Mouse (Mus musculus) kidney, adult 2 months (tissue): Measurements from ENCODE around the gene Ankrd28.

Experiments used
- CTCF ChIP-seq: fragments of 200-500 bp; conservative IDR thresholded peaks from 2 replicates; pipeline ENCODE4 v1.5.1; 2011; ENCODE audit warnings: low read depth, mild to moderate bottlenecking, control low read depth, low read length, moderate library complexity, mixed read lengths; ENCODE audit not compliant: insufficient read depth, insufficient read length
- POLR2A ChIP-seq: fragments of 200-500 bp; IDR thresholded peaks from one replicate; pipeline ENCODE4 v1.6.1; 2011; ENCODE audit warnings: low read depth, low read length, control low read depth

DNA sequence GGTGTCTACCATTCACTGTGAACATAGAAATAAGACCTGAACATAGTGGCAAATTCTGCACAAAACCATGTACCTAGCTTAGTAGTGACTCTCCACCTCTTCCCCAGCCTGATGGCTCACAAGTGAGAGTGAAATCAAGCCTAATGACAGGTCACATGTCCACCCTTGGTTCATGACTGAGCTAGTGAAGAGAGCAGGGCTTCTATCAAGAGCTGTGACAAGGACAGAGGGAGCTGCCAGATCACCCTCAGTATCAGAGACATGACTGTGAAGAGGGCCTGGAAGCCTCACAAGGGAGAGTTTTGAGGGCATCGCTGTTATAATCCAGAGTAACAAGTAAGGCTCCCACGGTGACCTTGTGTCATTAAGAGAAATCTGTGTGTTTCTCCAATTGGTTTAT is 28.2 kb upstream of the Ankrd28 start:
- TF ChIP-seq CTCF, result no peak
- no peak for TF ChIP-seq POLR2A
